Mouse (Mus musculus) left cerebral cortex, postnatal 14 days (tissue): Measurements from ENCODE around the gene Cpvl. TPM values are rescaled to one million over a fixed set of nuclear protein-coding genes. Genes with fewer than 3 reads are reported as not detected.

ENCODE experiments used
- DNase-seq, 2 experiments: peaks; one replicate each; pipeline ENCODE4 v3.0.0; 2021 to 2022; ENCODE audit warnings: low spot score in 2 of 2, mixed read lengths in 1 of 2
- intact Hi-C: fragments of 180-260 bp; cut with DNase I; formaldehyde crosslinking; loops from one replicate; pipeline ENCODE4 v1.15.1; 2025
- total RNA-seq, 2 experiments: library from RNA; stranded (reverse); gene quantifications; 2 replicates each; pipeline ENCODE4 v1.2.3; 2021

The Cpvl gene
- total RNA-seq, 2 experiments from 2014 or later: not detected

GRCm38 (mm10) chr6:53904703-53905395, 73.6 kb downstream of the Cpvl start:
- intact Hi-C loops: no loop called here
- no peak for DNase-seq

- DNase-seq: no peak
- intact Hi-C loops: no loop called here
Measured at GRCm38 (mm10) chr6:53904186-53904585, 74.3 kb downstream of the Cpvl start.

GRCm38 (mm10) chr6:53901741-53902140, 76.7 kb downstream of the Cpvl start:
- no peak for DNase-seq
- intact Hi-C loops: no loop called here

- DNase-seq: no peak
- intact Hi-C loops: no loop called here
Measured at GRCm38 (mm10) chr6:53897872-53898464, 80.5 kb downstream of the Cpvl start.

GRCm38 (mm10) chr6:53897126-53897525, 81.3 kb downstream of the Cpvl start:
- DNase-seq: peak; percentile 25 to 53

GRCm38 (mm10) chr6:53893731-53894130, 84.7 kb downstream of the Cpvl start:
- no peak for DNase-seq
- intact Hi-C loops: no loop called here

More at GRCm38 (mm10) chr6:53897126-53897525, 81.3 kb downstream of the Cpvl start:
- intact Hi-C loops: no loop called here

- DNase-seq: no peak
- intact Hi-C loops: no loop called here
Measured at GRCm38 (mm10) chr6:53891109-53891508, 87.4 kb downstream of the Cpvl start.

- peak; percentile 30 to 71 for DNase-seq
- intact Hi-C loops: loop anchor here (5.0 kb wide), 2 partner anchors 63 to 72 kb away; partner anchors contain the start of gene Tril
Measured at GRCm38 (mm10) chr6:53884931-53885330, 93.5 kb downstream of the Cpvl start.

GRCm38 (mm10) chr6:53884496-53884895, 94.0 kb downstream of the Cpvl start:
- DNase-seq: no peak
- intact Hi-C loops: loop anchor here (5.0 kb wide), 2 partner anchors 62 to 73 kb away; partner anchors contain the start of gene Tril

GRCm38 (mm10) chr6:53883405-53883804, 95.1 kb downstream of the Cpvl start:
- intact Hi-C loops: loop anchor here (5.0 kb wide), 2 partner anchors 61 to 74 kb away; partner anchors contain the start of gene Tril
- no peak for DNase-seq

- intact Hi-C loops: loop anchor here (5.0 kb wide), 2 partner anchors 59 to 76 kb away; partner anchors contain the start of gene Tril
- DNase-seq: peak in 1 of 2 experiments; percentile 25
Measured at GRCm38 (mm10) chr6:53881623-53882022, 96.8 kb downstream of the Cpvl start.

GRCm38 (mm10) chr6:53881235-53881606, 97.2 kb downstream of the Cpvl start:
- intact Hi-C loops: loop anchor here (5.0 kb wide), 2 partner anchors 59 to 76 kb away; partner anchors contain the start of gene Tril
- no peak for DNase-seq

- intact Hi-C loops: loop anchor here (5.0 kb wide), 2 partner anchors 58 to 77 kb away; partner anchors contain the start of gene Tril
- peak in 1 of 2 experiments; percentile 21 for DNase-seq
Measured at GRCm38 (mm10) chr6:53880530-53881234, 97.8 kb downstream of the Cpvl start.

- DNase-seq: no peak
- intact Hi-C loops: no loop called here
Measured at GRCm38 (mm10) chr6:53879567-53879966, 98.9 kb downstream of the Cpvl start.

GRCm38 (mm10) chr6:53874881-53875429, 103.5 kb downstream of the Cpvl start:
- DNase-seq: no peak
- intact Hi-C loops: no loop called here

GRCm38 (mm10) chr6:53871903-53872302, 106.6 kb downstream of the Cpvl start:
- intact Hi-C loops: no loop called here
- DNase-seq: no peak

- DNase-seq: no peak
- intact Hi-C loops: no loop called here
Measured at GRCm38 (mm10) chr6:53863011-53863410, 115.5 kb downstream of the Cpvl start.

- intact Hi-C loops: loop anchor here (5.0 kb wide), 1 partner anchor 37 kb away; the partner anchor contains the start of gene Tril
- DNase-seq: no peak
Measured at GRCm38 (mm10) chr6:53859106-53859505, 119.4 kb downstream of the Cpvl start.

- intact Hi-C loops: loop anchor here (5.0 kb wide), 1 partner anchor 36 kb away; the partner anchor contains the start of gene Tril
- no peak for DNase-seq
Measured at GRCm38 (mm10) chr6:53857822-53858221, 120.6 kb downstream of the Cpvl start.

- intact Hi-C loops: loop anchor here (5.0 kb wide), 1 partner anchor 34 kb away; the partner anchor contains the start of gene Tril
- no peak for DNase-seq
Measured at GRCm38 (mm10) chr6:53856775-53857174, 121.7 kb downstream of the Cpvl start.
